Mouse (Mus musculus) kidney, adult 11 months (tissue): Measurements from ENCODE around the gene Creb5.

Experiments
- DNase-seq: peaks from one replicate; pipeline ENCODE4 v3.0.0; 2022

Gene Creb5

DNA sequence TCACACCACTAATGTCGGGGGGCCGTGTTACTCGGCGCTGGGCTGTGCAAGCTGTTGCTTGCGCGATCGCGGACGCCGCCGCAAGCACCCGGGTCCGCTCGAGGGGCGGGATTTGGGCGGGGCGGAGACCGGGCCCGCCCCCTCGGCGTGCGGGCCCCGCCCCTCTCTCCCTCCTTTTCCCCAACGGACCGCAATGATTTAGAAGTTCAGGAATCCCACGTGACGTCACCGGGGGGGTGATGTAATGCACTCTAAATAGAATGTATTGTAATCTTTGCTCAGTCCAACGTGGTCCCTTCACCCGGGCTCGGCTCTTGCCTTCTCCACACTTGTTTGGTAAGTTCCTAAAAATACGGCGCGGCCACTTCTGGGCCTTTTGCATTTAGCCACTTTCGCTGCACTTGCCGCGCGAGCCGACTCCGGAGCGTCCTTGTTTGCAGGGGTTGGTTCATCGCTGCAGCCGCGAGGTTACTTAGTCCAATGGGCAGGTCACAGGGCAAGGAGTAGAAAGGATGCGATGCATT is at the start of gene Creb5:
Gene Creb5 (plus strand): TSS at position 233 of the 524 bp plus-strand sequence.
- peak; percentile 73 for DNase-seq

DNA sequence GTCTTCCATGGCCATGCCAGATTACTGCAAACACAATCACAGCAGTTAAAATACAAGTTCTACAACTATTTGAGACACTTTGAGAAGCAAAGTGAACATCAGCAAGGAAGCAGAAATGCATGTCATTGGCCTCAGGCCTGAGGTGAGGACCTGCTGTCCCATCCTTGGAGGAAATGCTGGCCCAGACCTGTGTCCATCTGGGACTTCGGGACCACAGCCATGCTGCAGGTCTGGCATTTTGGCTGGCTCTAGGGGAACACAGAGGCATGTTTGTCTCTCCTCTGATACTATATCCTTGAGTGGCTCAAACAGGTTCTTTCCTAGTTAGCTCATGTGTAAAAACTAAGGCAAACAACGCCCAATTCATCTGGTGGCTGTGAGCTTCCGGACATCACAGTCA is 27.2 kb upstream of the Creb5 start:
- no peak for DNase-seq

DNA sequence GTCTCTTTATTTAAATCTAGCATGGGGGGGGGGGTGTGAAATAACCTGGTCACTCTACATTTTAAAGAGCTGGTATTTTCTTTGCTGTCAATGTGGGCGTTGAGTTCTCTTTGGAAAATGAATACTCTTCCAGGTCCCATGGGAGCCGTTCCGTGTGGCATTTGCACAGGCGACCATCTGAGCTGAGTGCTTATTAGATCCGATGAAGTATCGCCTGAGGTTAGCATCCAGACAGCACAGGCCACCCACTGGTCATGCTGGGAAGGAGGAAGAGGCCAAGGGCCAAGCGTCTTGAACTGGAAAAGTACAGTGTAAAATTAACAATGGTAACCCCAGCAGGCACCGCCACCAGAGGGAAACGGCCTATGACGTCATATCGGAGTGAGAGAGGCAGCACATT is 24.7 kb upstream of the Creb5 start:
- DNase-seq, result no peak

DNA sequence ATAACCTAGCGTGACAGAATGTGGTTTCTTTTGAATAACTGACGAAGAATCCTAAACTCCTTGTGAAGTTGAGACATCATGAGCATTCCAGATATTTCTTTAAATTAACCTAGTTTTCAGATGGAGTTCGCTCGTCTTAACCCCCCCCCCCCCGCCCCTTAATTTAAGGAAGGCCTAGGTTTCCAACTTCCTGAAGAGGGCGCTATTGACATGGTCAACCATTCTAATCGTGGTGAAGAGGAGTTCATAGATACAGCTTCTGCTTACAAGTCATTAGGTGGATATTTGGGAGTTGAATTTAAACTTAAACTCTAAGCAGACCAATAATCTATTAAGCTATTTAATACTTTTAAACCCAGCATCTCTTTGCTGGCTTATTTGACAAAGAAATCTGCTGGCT is 20.0 kb upstream of the Creb5 start:
- no peak for DNase-seq

DNA sequence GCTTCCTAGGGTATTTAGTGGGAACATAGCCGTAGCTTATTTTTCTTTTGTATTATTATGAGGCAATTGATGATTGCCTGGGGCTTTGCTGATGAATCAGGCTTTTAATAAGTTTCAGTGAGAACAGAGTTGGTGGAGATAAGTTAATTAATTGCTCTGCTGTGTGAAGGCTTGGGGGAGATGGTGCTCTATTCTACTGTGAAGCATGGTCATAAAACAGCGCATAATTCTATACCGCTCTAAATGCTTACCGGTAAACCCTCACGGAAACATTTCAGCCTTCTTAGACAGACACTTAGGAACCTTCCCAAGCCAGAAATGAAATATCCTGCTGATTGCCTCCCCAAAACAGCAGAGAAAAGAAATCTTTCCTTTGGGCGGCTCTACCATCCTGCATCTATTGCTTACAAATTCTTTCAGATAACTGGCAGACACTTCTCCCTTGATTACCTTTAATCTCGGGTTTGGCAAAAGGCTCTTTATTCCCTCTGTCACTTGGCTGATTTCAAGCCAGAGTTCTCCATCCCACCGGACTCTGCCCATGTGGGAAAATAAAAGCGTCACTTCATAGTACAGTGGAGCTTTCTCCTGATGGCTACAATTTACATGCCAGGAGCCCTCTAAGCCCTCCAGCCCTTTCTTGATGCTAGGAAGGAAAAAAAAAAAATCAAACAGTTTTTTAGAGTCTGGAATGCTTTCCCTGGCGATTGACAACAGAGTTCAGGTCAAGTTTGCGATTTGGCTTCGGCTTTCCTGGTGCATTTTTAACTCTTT is 19.2 kb upstream of the Creb5 start:
- DNase-seq, result no peak

GRCm38 (mm10) chr6:53271216-53271615 is 15.9 kb upstream of the Creb5 start:
- no peak for DNase-seq

GRCm38 (mm10) chr6:53271636-53272035 is 15.4 kb upstream of the Creb5 start:
- no peak for DNase-seq

GRCm38 (mm10) chr6:53286389-53287037 is 557 bp upstream of the Creb5 start:
- DNase-seq, result peak; percentile 11

- DNase-seq, result no peak
These were observed 702 bp downstream of the Creb5 start for GRCm38 (mm10) chr6:53287562-53288381.

DNA sequence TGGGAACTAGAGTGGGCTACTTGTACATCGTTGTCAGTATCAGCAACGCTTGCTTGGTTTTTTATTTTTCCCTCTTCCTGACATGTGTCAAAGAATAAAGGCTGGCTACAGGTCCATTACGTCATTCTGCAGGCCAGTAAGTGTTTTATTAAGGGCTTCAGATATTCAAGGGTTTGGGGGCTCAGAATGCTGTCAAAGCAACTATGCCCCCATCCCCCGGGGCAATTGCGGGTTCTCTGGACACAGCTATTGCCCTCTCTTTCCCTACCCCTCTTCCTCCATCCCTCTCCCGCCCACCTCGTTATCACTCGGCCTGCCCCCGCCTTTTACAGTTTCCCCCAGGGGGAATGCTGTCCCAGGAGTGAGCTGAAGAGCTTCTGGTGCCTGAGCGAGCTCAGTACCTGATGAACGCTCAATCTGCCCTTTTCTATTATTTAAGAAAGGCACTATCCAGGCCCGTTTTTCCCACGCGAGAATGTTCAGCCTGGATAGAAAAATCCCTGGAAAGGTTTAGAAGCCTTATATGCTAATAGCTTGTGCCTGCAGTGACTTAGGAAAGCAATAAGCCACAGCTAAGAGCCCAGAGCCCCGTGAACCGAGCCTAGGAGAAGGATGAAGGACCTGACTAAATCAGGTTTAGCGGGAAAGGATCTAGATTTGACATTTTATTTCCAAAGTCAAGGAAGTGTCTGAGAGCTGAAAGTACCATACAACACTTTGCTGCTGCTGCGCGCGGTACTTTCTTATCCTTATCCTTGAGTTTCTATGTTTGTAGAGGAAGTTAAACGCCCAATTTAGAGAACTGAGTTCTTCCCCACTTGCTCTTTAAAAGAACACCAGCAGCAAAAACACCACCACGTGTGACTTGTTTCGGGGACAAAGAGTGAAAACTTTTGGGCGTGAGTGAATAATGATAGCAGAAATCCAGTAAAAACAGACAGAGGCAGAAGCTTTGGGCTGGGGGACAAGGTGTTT is 1.8 kb downstream of the Creb5 start:
- DNase-seq, result no peak

GRCm38 (mm10) chr6:53289659-53290058 is 2.6 kb downstream of the Creb5 start:
- DNase-seq, result no peak

DNA sequence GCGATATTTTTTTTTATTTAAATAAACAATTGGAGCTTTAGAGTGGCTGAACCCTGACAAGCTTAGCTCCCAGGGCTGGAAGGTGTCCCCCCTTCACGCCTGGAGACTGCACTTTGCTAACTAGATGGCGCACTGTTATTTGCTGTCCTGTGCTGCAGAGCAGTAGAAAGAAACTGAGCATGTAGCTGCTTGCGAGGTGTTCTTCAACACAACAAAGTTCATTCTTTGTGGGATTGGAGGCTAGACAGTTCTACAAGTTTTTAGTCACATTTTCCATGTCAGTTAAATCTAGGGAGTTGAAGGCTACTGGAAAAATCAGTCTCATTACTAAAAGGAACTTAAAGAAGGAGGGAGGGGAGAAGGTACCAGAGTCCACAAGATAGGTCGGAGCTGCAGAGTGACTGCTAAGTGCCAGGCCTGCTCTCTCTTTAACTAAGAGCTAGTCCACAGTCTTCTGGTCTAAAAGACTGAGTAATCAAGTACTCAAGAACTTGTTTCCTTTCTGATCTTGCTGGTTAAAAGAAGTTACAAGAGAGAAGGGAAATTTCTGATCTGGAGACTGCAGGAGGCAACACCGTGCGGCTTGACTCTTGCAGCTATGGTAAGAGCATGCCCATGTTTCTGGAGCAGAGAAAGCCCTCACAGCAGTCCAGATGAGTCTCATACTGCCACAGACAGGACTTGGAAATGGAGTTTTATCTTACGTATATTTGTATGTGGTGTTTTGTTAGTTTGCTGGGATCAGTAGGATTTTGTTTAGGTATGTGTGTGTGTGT is 3.3 kb downstream of the Creb5 start:
- no peak for DNase-seq

DNA sequence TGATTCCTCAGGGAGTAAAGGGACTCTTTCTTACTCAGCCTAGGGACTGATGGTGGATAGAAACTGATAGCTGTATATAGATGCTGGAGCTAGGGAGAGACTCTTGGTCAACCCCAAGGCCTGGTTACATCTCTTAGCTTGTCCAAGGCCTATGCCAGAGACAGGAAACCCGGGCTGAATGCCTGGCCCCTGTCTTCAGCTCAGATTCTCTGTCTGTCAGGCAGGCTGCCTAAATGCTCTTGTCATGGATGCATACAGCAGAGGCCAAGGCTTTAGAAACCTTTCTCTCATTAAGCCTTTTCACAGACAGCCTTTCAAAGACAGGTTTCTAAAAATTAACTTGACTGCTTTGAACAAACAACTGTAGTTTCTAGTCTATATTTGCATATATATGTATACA is 5.9 kb downstream of the Creb5 start:
- DNase-seq, result no peak

DNA sequence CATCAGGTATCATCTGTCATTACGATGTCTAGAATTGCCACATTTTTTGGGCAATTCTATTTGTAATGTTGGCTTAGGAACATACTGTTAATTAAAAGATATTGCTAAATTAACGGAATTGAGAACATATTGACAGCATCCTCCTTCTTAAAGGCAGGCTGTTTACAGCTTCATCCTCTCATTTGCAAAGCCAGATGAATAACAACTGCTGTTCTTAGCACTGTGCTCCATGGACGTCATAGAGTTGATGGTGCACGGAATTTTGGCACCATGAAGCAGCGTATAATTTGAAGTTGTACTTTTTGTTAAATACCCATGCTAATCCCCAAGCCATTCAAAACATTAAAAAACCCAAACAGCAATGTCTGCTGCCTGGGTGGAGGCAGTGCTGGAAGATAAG is 10.8 kb downstream of the Creb5 start:
- no peak for DNase-seq

DNA sequence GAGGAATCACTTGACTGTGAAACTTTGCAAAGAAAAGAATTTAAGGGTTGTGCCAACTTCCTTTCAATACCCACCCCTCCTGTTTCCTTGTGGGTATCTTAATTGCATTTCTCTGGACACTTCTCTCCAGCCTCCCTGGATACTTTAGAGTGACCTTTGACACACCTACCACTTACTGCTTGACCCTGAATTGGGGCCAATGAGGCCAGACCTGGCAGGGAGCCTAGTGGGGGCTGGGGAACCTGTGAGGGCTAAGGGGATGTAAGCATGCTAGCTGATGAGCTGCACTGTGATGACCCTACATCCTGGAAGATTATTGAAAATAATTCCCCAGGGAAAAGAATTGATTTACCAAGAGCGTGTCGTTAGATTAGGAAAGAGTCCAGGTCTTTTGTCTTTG is 17.1 kb downstream of the Creb5 start:
- no peak for DNase-seq

DNA sequence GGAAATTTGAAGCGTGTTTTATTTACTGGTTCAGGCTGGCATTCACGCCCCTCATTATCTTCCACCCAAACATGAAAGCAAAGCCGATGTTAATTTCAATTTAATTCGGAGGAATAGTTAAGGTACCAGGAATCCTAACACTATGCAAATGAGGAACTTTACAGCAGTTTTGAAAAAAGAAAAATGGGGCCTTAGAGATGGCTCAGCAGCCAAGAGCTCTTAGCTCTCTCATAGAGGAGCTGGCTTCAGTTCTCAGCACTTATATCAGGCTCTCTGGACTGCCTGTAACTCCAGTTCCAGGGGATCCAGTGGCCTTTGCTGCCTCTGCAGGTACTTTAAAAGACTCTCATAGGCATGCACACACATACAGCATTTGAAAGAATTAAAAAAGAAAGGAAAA is 19.1 kb downstream of the Creb5 start:
- no peak for DNase-seq

GRCm38 (mm10) chr6:53306710-53307109 is 19.6 kb downstream of the Creb5 start:
- DNase-seq, result no peak

- DNase-seq, result no peak
These were observed 21.6 kb downstream of the Creb5 start for GRCm38 (mm10) chr6:53308684-53309083.

DNA sequence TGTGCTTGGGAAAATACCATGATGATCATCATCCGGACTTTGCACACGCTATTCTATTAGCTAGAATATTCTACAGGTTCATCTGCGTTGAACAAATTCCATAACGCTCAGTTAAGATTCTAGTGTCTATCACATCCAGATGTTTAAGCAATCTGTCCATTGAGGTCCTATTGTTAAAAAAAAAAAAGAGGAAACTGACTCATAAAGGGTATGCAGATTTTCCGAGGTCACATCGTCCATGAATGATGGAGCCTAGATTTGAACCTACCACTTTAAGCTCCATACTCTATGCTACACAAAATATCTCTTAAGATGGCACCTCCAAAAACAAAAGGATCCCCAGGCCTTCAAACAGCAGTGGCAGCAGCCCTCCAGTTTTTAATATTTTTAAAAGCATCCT is 26.5 kb downstream of the Creb5 start:
- DNase-seq, result no peak

DNA sequence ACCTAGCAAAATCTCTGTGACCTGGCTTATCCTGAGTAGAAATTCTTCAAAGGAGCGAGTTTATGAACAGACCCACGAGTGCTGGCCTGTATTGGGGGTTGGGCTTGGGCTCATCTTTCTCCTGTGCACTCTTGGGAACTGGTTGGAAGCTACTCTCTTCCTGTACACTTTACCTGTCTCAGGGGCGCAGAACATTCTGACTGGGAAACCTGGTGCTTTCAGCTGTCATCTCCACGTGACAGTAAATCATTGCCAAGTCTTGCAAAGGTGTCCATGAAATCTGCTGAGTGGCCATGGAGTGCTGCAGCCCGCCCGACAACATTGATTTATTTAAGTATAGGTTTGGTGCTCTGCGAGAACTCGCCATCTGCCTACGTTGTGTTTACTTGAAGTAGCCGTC is 27.1 kb downstream of the Creb5 start:
- DNase-seq, result no peak

DNA sequence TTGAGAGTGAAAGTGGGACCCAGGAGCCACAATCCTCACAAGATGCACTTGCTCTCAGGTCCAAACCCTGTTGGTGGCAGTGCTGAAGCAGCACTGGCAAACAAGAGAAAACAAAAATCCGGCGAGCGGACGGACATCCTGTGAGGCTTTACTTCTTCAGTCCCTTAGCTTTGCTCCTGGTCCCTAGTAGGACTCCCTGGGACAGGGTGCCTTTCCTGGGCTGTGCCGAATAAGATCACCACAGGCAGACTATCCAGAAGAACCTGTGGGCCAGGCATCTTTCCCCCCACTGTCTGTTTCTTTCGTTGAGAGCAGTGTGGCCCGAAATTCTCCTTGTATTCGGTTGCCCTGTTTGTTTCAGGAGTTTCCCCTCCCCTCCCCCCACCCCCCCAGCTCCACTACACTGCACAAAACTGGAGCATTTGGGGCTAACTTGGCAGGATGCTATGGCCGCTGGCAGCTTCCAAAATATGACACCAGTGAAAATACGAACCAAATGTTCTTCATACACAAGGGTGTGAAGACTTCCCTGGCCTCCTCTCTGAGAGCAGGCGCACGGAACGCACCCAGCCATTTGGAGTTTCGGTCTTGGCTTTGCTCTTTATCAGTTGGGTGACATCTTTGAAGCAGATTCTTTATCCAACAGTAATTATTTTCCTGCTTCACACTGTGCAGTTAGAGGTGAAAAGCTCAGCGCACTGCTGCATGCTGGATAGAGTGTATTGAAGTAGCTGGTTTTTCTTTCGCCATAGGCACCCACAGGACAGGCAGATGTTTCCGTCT is 32.7 kb downstream of the Creb5 start:
- DNase-seq, result no peak
